Mouse (Mus musculus): Measurements from ENCODE around the gene Plekhm3. TPM values are rescaled to one million over a fixed set of nuclear protein-coding genes. Genes with fewer than 3 reads are reported as not detected.
A peak's percentile ranks its signal among the peaks of the same experiment; 100 is the strongest.

The Plekhm3 gene
- polyA plus RNA-seq, 1 experiment from 2014 or later, result 5.0 TPM

DNA sequence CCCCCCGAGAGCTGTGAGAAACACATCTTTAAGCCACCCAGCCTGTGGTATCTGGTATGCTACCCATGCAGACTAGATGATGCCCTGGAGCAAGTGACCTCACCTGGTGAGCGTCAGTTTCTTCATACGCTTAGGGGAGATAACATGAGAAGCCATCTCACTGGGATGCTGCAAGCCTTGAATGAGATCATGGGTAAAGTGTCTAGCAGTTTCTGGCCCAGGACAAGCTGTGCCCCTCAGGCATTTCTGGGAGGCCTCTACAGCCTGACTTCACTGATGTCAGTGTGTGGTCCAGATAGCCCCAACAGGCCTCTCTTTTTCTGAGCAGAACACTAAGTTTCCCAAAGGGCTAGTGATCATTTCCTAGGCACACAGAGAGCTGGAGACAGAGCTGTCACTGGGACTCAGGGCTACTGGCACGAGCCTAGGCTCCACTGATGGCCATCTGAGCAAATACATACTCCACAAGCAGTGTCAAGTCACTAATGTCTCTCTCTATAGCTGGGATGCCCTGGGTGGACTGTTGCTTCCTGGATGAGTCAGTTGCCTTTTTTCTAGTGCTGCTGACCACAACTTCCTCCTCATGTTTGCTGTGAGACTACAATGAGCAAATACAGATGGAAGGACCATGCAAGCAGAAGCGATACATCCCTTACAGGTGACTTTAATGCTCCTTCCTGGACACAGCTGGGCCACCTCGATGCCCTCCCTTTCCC lies 159.6 kb downstream of the Plekhm3 start:
- H3K9ac ChIP-seq (replicated peaks; ENCODE audit: low read length), result no peak overlapping the region
- peaks cover 4% of the 10 kb centered on the region; the same call in 1 of the 2 replicates for H3K36me3 ChIP-seq (ENCODE audit: insufficient read depth, low read length)
- H3K9me3 ChIP-seq (ENCODE audit: low read length), result no peaks in the 10 kb centered on the region
- 79% methylated on average over 6 of the region's 6 CpGs for WGBS
- no peak overlapping the region for H3K27ac ChIP-seq (ENCODE audit: low read length)
- no peak overlapping the region for H3K4me3 ChIP-seq (ENCODE audit: low read length)
- ATAC-seq (ENCODE audit: low FRiP score, low TSS enrichment), result no peak
- H3K4me2 ChIP-seq (replicated peaks; ENCODE audit: low read depth, low read length), result no peak overlapping the region
- no peaks in the 10 kb centered on the region for H3K27me3 ChIP-seq (ENCODE audit: insufficient read depth, low read length)
- peaks cover 8% of the 10 kb centered on the region; the same call in 1 of the 2 replicates for H3K4me1 ChIP-seq (ENCODE audit: insufficient read depth, low read length)

DNA sequence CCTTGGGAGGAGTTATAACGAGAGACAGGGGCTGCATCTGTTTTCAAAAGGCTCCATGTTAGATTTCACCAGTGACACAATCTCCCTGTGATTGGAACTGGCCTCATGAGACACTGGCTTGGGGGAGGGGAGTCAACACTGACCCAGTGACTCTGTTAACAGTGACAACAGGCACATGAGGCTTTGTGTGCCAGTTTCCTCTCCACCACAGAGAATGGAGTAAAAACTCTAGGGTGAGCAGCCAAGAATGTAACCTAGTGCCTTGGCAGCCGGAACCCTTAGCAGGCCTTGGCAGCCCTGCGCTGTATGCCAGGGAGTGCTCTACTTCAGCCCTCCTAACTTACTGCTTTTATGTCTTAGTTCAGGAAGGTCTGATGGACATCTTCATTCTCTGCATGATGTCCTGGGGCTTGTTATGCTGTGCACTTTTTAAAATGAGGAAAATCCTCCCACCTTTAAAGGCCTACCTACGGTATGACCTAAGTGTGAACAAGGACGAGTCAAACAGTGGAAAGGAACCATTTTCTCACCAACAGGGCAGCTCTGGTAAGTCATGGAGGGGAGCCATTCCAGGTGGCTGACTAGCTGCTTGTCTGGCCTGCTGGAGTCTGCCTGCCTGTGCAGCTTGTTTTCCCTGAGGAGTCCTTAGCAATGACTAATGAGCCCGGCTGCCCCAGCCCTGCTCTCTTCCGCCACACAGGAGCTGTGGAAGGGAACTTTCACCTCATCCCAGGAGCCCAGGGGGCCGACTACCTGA lies 161.2 kb downstream of the Plekhm3 start:
- Histone ChIP-seq H3K36me3 (ENCODE audit: insufficient read depth, low read length) (peaks cover 4% of the 10 kb centered on the region; the same call in 1 of the 2 replicates), H3K4me3 (ENCODE audit: low read length) (no peak overlapping the region), H3K27ac (ENCODE audit: low read length) (no peak overlapping the region), H3K4me2 (replicated peaks; ENCODE audit: low read depth, low read length) (no peak overlapping the region), H3K9me3 (ENCODE audit: low read length) (no peaks in the 10 kb centered on the region), H3K27me3 (ENCODE audit: insufficient read depth, low read length) (no peaks in the 10 kb centered on the region), H3K4me1 (ENCODE audit: insufficient read depth, low read length) (peaks cover 19% of the 10 kb centered on the region), H3K9ac (replicated peaks; ENCODE audit: low read length) (no peak overlapping the region)
- ATAC-seq (ENCODE audit: low FRiP score, low TSS enrichment), result no peak; the same call in 1 of the 2 replicates
- WGBS, result 61% methylated on average over 8 of the region's 8 CpGs

DNA sequence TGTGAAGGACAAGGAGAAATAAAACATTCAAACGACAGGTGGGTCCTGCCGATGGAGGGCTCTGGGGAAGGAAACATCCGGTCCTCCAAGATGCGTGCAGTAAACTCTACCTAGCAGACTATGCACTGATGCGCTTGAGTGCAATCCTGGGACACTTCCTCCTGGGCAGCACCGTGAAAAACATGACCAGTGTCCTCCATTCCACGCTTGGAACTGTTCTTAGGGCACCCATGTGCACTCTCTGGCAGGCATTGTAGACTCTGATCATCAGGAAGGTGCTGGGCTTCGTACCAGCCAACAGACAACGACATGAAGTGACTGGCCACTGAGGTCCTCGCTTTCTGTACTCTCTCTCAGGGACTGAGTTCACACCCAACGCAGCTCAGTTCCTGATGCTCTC lies 162.5 kb downstream of the Plekhm3 start:
- Histone ChIP-seq H3K27ac (ENCODE audit: low read length) (no peak overlapping the region), H3K27me3 (ENCODE audit: insufficient read depth, low read length) (no peaks in the 10 kb centered on the region), H3K36me3 (ENCODE audit: insufficient read depth, low read length) (peaks cover 4% of the 10 kb centered on the region; the same call in 1 of the 2 replicates), H3K9me3 (ENCODE audit: low read length) (no peaks in the 10 kb centered on the region), H3K4me2 (replicated peaks; ENCODE audit: low read depth, low read length) (no peak overlapping the region), H3K4me3 (ENCODE audit: low read length) (no peak overlapping the region), H3K9ac (replicated peaks; ENCODE audit: low read length) (no peak overlapping the region), H3K4me1 (ENCODE audit: insufficient read depth, low read length) (peaks cover 19% of the 10 kb centered on the region)
- no peak for ATAC-seq (ENCODE audit: low FRiP score, low TSS enrichment)
- 81% methylated on average over 11 of the region's 11 CpGs for WGBS

DNA sequence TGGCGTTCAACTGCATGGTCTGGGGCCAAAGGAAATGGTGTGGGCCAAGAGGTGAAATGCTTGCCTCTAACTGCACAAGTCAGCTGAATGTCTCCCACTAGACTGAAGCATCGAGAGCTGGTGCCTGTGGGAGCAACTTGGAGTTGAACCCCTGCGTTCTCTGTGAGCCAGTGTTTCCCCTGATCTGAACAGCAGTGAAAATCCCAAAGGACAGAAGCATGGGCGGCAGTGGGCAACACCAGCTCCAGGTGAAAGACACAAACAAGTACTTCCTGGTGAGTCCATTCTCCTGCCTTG lies 163.4 kb downstream of the Plekhm3 start:
- H3K4me3 ChIP-seq (ENCODE audit: low read length), result no peak overlapping the region
- H3K36me3 ChIP-seq (ENCODE audit: insufficient read depth, low read length), result peaks cover 4% of the 10 kb centered on the region; the same call in 1 of the 2 replicates
- no peak overlapping the region for H3K4me2 ChIP-seq (replicated peaks; ENCODE audit: low read depth, low read length)
- ATAC-seq (ENCODE audit: low FRiP score, low TSS enrichment), result no peak
- WGBS, result 72% methylated on average over 4 of the region's 4 CpGs
- no peaks in the 10 kb centered on the region for H3K27me3 ChIP-seq (ENCODE audit: insufficient read depth, low read length)
- peaks cover 23% of the 10 kb centered on the region for H3K4me1 ChIP-seq (ENCODE audit: insufficient read depth, low read length)
- H3K9ac ChIP-seq (replicated peaks; ENCODE audit: low read length), result no peak overlapping the region
- H3K9me3 ChIP-seq (ENCODE audit: low read length), result no peaks in the 10 kb centered on the region
- peak overlapping the region; percentile 25; the same call in 1 of the 2 replicates for H3K27ac ChIP-seq (ENCODE audit: low read length)

DNA sequence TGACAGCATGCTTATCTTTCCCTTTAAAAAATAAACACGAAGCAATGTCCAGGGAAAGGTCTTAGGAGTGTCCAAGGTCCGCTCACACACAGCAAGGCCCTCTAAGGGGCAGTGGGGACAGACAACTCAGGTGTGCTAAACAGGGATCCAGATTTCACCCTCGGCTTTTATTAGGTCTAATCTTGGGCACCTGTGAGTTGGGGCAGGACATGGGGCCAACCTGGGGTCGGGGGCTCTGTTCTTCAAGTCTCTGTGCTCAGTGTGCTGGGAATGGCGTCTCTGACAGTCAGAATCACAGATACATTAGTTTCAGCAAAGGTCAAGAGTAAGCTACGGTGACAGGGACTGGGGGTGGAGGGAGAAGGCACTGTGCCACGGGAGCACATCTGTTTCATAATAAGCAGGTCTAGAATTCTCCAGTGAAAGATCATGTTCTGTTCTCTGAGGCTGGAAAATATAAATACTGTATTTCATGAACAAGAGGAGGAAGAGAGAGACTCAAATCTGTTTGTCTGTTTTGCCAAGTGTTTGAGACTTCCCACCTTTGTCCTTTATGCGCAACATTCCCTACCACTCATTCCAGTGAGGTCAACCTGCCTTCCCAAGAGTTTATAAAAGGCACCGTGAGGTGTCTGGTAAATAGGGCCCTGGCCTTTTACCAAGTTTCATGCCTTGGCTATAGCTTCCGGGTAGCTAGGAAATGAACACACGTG lies 163.9 kb downstream of the Plekhm3 start:
- no peaks in the 10 kb centered on the region for H3K27me3 ChIP-seq (ENCODE audit: insufficient read depth, low read length)
- H3K4me3 ChIP-seq (ENCODE audit: low read length), result no peak overlapping the region
- WGBS, result 72% methylated on average over 11 of the region's 11 CpGs
- no peak overlapping the region for H3K4me2 ChIP-seq (replicated peaks; ENCODE audit: low read depth, low read length)
- ATAC-seq (ENCODE audit: low FRiP score, low TSS enrichment), result no peak
- peak overlapping the region; percentile 58 for H3K27ac ChIP-seq (ENCODE audit: low read length)
- no peaks in the 10 kb centered on the region for H3K9me3 ChIP-seq (ENCODE audit: low read length)
- peaks cover 4% of the 10 kb centered on the region; the same call in 1 of the 2 replicates for H3K36me3 ChIP-seq (ENCODE audit: insufficient read depth, low read length)
- no peak overlapping the region for H3K9ac ChIP-seq (replicated peaks; ENCODE audit: low read length)
- H3K4me1 ChIP-seq (ENCODE audit: insufficient read depth, low read length), result peaks cover 28% of the 10 kb centered on the region

DNA sequence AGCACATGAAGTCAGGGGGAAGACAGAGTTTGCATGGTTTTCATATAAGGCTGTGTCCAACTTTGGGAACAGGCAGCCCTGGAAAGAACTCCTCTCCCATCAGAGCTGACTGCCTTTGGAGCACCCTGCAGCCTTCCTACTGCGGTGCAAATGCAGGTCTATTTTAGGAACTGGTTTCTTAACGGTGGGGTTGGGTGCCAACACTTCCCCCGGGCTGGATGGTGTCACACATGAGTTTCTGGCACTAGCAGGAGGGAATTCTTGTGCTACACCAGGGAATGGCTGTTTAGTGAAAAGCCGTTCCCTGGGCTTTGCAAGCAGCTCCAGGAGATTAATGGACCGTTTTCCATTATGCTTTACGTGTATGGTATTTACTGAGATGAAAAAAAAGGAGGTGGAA lies 164.8 kb downstream of the Plekhm3 start:
- no peaks in the 10 kb centered on the region for H3K27me3 ChIP-seq (ENCODE audit: insufficient read depth, low read length)
- H3K9me3 ChIP-seq (ENCODE audit: low read length), result no peaks in the 10 kb centered on the region
- ATAC-seq (ENCODE audit: low FRiP score, low TSS enrichment), result no peak
- H3K9ac ChIP-seq (replicated peaks; ENCODE audit: low read length), result no peak overlapping the region
- no peak overlapping the region for H3K4me3 ChIP-seq (ENCODE audit: low read length)
- H3K4me2 ChIP-seq (replicated peaks; ENCODE audit: low read depth, low read length), result no peak overlapping the region
- H3K36me3 ChIP-seq (ENCODE audit: insufficient read depth, low read length), result peaks cover 4% of the 10 kb centered on the region; the same call in 1 of the 2 replicates
- peaks cover 36% of the 10 kb centered on the region for H3K4me1 ChIP-seq (ENCODE audit: insufficient read depth, low read length)
- H3K27ac ChIP-seq (ENCODE audit: low read length), result peak overlapping the region; percentile 58; the same call in 1 of the 2 replicates
- WGBS, result 39% methylated on average over 6 of the region's 6 CpGs

DNA sequence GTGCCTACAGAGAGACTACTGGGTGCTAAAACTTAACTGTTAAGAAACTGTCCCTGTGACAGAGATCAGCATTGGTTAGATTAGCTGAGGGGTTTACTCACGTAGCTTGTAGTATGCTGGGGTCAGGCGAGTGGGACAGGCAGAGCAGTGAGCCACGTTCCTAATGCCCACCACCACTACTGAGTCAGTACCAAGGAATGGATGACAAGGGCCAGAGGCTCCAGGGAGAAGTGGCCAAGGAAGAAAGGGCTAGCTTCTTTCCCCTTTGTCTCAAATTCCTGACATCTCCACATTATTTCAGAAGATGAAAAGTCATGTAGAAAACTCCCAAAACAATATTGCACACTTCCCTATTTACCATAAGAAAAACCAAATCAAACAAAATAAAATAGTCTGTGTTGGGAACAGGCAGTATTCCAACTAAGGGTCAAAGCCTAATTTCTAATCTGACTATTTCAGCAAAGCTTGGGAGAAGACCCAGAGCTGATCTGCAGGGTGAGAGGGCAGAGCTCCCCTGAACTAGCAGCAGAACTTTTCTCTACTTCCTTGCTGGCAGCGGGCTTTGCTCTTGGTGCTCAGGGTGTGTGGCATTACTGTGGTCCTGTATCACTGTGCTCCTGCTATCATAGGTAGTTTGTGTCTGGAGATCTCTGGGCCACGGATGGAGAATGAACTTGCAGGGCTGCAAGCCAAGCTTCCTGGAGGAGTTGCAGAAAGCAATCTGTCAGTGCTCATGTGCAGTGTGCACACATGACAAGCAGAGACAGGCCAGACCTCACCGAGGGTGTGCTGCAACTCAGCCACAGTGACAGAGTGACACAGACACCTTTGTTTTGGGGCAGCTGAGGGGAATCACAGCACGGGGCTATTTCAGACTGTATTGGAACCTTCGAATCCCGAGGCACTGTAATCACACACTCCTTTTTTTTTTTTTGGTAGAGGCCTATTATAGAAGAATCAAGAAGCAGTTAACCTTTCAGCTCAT lies 165.5 kb downstream of the Plekhm3 start:
- H3K36me3 ChIP-seq (ENCODE audit: insufficient read depth, low read length), result peaks cover 4% of the 10 kb centered on the region; the same call in 1 of the 2 replicates
- no peak overlapping the region for H3K4me2 ChIP-seq (replicated peaks; ENCODE audit: low read depth, low read length)
- no peaks in the 10 kb centered on the region for H3K9me3 ChIP-seq (ENCODE audit: low read length)
- H3K9ac ChIP-seq (replicated peaks; ENCODE audit: low read length), result no peak overlapping the region
- ATAC-seq (ENCODE audit: low FRiP score, low TSS enrichment), result no peak
- 59% methylated on average over 9 of the region's 9 CpGs for WGBS
- peaks cover 40% of the 10 kb centered on the region for H3K4me1 ChIP-seq (ENCODE audit: insufficient read depth, low read length)
- H3K27ac ChIP-seq (ENCODE audit: low read length), result peak overlapping the region; percentile 40
- no peak overlapping the region for H3K4me3 ChIP-seq (ENCODE audit: low read length)
- H3K27me3 ChIP-seq (ENCODE audit: insufficient read depth, low read length), result no peaks in the 10 kb centered on the region

DNA sequence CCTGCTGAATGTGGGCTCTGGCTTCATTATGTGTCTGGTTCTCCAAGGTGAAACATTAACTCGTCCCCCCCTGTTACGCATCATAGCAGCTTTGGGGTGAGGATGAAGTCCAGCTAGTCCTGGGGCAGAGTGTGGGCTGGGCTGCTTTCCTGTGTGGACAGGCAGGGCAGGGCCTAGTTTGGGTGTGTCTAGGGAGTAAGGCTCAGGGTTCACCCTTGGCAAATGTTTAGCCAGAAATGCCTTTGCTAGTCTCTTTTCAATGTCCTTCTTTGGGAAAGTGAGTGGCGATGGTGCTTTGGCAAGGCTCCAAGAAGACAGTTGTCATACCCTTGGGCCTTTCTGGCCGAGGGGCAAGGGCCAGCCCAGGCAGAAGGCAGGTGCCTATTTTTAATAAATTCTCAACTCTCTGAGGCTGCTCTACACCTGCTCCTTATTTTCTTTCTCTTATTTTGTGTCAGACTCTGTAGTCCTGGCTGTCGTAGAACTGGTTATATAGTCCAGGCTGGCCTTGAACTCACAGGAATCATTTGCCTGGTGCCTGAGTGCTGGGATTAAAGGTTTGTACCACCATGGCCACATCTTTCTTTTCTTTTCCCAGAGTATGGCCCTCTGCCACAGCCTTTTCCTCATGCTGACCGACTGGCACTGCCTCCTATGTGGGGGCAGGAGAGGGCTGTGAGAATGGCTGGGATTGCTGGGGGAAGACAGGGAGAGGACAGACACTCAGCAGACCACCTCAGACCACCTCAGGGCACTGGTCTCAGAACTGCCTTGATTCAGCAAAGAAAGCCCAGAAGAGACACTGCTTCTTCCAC lies 168.7 kb downstream of the Plekhm3 start:
- WGBS, result 63% methylated on average over 6 of the region's 6 CpGs
- Histone ChIP-seq H3K4me2 (replicated peaks; ENCODE audit: low read depth, low read length) (no peak overlapping the region), H3K27me3 (ENCODE audit: insufficient read depth, low read length) (no peaks in the 10 kb centered on the region), H3K36me3 (ENCODE audit: insufficient read depth, low read length) (no peaks in the 10 kb centered on the region), H3K27ac (ENCODE audit: low read length) (peak overlapping the region; percentile 87), H3K9ac (replicated peaks; ENCODE audit: low read length) (0 out of 2 replicates have a peak overlapping the region, but pooled peaks have one; percentile 7), H3K4me3 (ENCODE audit: low read length) (no peak overlapping the region), H3K4me1 (ENCODE audit: insufficient read depth, low read length) (peaks cover 40% of the 10 kb centered on the region), H3K9me3 (ENCODE audit: low read length) (no peaks in the 10 kb centered on the region)
- peak; percentile 99 for ATAC-seq (ENCODE audit: low FRiP score, low TSS enrichment)

Data from kidney, embryonic 16.5 days (tissue).